Mouse (Mus musculus) erythroblast, embryonic 14.5 days (primary cell): Measurements from ENCODE around the gene Rnf11.

Experiments
- GATA1 ChIP-seq: IDR thresholded peaks from 2 replicates; pipeline ENCODE4 v1.6.1; 2012; ENCODE audit warnings: low read length, inconsistent platforms, mixed read lengths
- TAL1 ChIP-seq: IDR thresholded peaks from 3 replicates; pipeline ENCODE4 v1.6.1; 2012; ENCODE audit warnings: low read length, inconsistent platforms, mixed read lengths

- TF ChIP-seq TAL1 (no peak), GATA1 (no peak)
Observed at GRCm38 (mm10) chr4:109420138-109420795, 64.3 kb downstream of the Rnf11 start.
